In genomic region chr5:36948831-36949230, GRCm38 (mm10) we compare ENCODE assay signal across 8 mouse cellular contexts. TPM values are rescaled to one million over a fixed set of nuclear protein-coding genes. Genes with fewer than 3 reads are reported as not detected.
DNase-seq lines count a peak whose midpoint lies in the region; TF ChIP-seq lines count a peak whose summit lies in the region.

No protein-coding gene starts in this region.

- H3K9ac ChIP-seq in ES-E14 (ENCODE audit: insufficient read depth, low read depth, low read length, poor library complexity, severe bottlenecking): no peak overlapping the region

- no peak overlapping the region for H3K27ac ChIP-seq in ES-E14 (ENCODE audit: insufficient read depth, low read depth, low read length, poor library complexity, severe bottlenecking)
- no peak overlapping the region for H3K27ac ChIP-seq in embryonic facial prominence, embryonic 10.5 days (replicated peaks)

- peaks cover 3% of the 10 kb centered on the region; the same call in 1 of the 2 replicates for H3K36me3 ChIP-seq in ES-E14 (ENCODE audit: control insufficient read depth, insufficient read depth, low read length, poor library complexity, severe bottlenecking)
- H3K36me3 ChIP-seq in embryonic facial prominence, embryonic 10.5 days (replicated peaks): no peaks in the 10 kb centered on the region

- no peaks in the 10 kb centered on the region for H3K9me3 ChIP-seq in ES-E14 (ENCODE audit: control insufficient read depth, insufficient read depth, low read depth, low read length)
- H3K9me3 ChIP-seq in embryonic facial prominence, embryonic 10.5 days: no peaks in the 10 kb centered on the region

- no peak overlapping the region for H3K4me3 ChIP-seq in ES-E14 (ENCODE audit: insufficient read depth in 1 of 2, low read depth in 1 of 2, low read length in 2 of 2, poor library complexity in 1 of 2, severe bottlenecking in 1 of 2)
- H3K4me3 ChIP-seq in embryonic facial prominence, embryonic 10.5 days: no peak overlapping the region

- WGBS in embryonic facial prominence, embryonic 10.5 days: 17% methylated on average over 3 of the region's 3 CpGs

- DNase-seq in ES-E14 (ENCODE audit: low read depth, low spot score): peak; percentile 54
- peak; percentile 84 for DNase-seq in adrenal gland, postnatal 10 days
- peak; percentile 76 for DNase-seq in embryonic facial prominence, embryonic 10.5 days (ENCODE audit: low spot score)
- DNase-seq in heart, postnatal 36 days: peak; percentile 65 to 81
- peak; percentile 59 for DNase-seq in layer of hippocampus, postnatal 36 days
- peak; percentile 79 for DNase-seq in mesoderm, embryonic 11.5 days (ENCODE audit: low read depth, low spot score)
- DNase-seq in right cerebral cortex, postnatal 4 days: peak; percentile 92
- DNase-seq in urinary bladder, postnatal 36 days (ENCODE audit: low spot score in 2 of 2): peak; percentile 64 to 65

- intact Hi-C loops in heart, postnatal 36 days (cut with DNase I): loop anchor here (1.0 kb wide), 2 partner anchors 53 to 160 kb away; no protein-coding TSS in a partner anchor

- peaks cover 2 to 11% of the 10 kb centered on the region in 2 experiments; a peak in 3 of 4 replicates for H3K4me1 ChIP-seq in ES-E14 (ENCODE audit: control insufficient read depth in 2 of 2, insufficient read depth in 2 of 2, low read length in 2 of 2, poor library complexity in 1 of 2)
- peaks cover 4% of the 10 kb centered on the region; the same call in 1 of the 2 replicates for H3K4me1 ChIP-seq in embryonic facial prominence, embryonic 10.5 days

- H3K27me3 ChIP-seq in embryonic facial prominence, embryonic 10.5 days (replicated peaks; ENCODE audit: low read depth, poor library complexity, severe bottlenecking): peaks cover 21% of the 10 kb centered on the region

- in situ Hi-C loops in ES-E14 (cut with MboI; ENCODE audit: low sequenced_read_pairs in 2 of 2, unreplicated experiment in 2 of 2): no loop called here

TF ChIP-seq in ES-E14, 5 proteins besides CTCF, POLR2A, EP300 and RAD21:
- TF ChIP-seq ZC3H11A (IDR thresholded peaks at IDR 0.05; ENCODE audit: borderline replicate concordance, low read depth, low read length) (peak; percentile 54; the same call in 1 of the 2 replicates), HCFC1 (IDR thresholded peaks at IDR 0.05; ENCODE audit: borderline replicate concordance, insufficient read depth, low read length) (no peak)

RNA-seq across cellular contexts. Expression of gene Wfs1, which starts 40.2 kb away (rescaled TPM):
- 15.1 and 24.2 TPM in 2 replicates for total RNA-seq in ES-E14 (2012; rRNA removed)
- total RNA-seq in adrenal gland, postnatal 10 days (2021): 10 to 100 TPM; 19.0 to 19.6 TPM
- polyA plus RNA-seq in embryonic facial prominence, embryonic 10.5 days (2016; fragmentation: Nextera tagmentation; extraction: Ambion mirVana): 7.3 and 10.0 TPM in 2 replicates
- total RNA-seq in heart, postnatal 36 days (2021): 10 to 100 TPM; 81.6 to 82.0 TPM
- 100 to 1,000 TPM; 157 to 178 TPM for total RNA-seq in layer of hippocampus, postnatal 36 days (2021)
